Mouse (Mus musculus) MEL (cell line): Measurements from ENCODE around the gene Cdk5r2. TPM values are rescaled to one million over a fixed set of nuclear protein-coding genes. Genes with fewer than 3 reads are reported as not detected.

Experiments used
- DNase-seq: peaks from one replicate; pipeline ENCODE4 v3.0.0; 2011; ENCODE audit warnings: low read depth, low spot score
- H3K27ac ChIP-seq: 2 replicates; pipeline ENCODE4 v1.5.1; 2012; ENCODE audit warnings: low read depth, mild to moderate bottlenecking, control low read depth, low read length, moderate library complexity; ENCODE audit not compliant: control insufficient read depth
- H3K27me3 ChIP-seq, 2 experiments: fragments of 150-350 bp in 1 of 2; sonication (generic) in 1 of 2; 2 replicates each; pipeline ENCODE4 v1.6.1; 2012; ENCODE audit warnings: low read length in 2 of 2, mild to moderate bottlenecking in 2 of 2, improper control_type of control experiment in 1 of 2, moderate library complexity in 1 of 2; ENCODE audit not compliant: insufficient read depth in 2 of 2, control insufficient read depth in 1 of 2
- H3K36me3 ChIP-seq, 2 experiments: 2 replicates each; pipeline ENCODE4 v1.6.1; 2012 to 2014; ENCODE audit warnings: low read length in 2 of 2, improper control_type of control experiment in 1 of 2, inconsistent platforms in 1 of 2, mild to moderate bottlenecking in 1 of 2; ENCODE audit not compliant: insufficient read depth in 2 of 2, control insufficient read depth in 1 of 2
- H3K4me1 ChIP-seq, 2 experiments: fragments of 150-350 bp in 1 of 2; sonication (generic) in 1 of 2; 2 replicates each; pipeline ENCODE4 v1.6.1; 2012; ENCODE audit warnings: low read length in 2 of 2, improper control_type of control experiment in 1 of 2, mild to moderate bottlenecking in 1 of 2; ENCODE audit not compliant: insufficient read depth in 2 of 2, control insufficient read depth in 1 of 2
- H3K4me3 ChIP-seq, 2 experiments: fragments of 150-350 bp in 1 of 2; sonication (generic) in 1 of 2; 2 replicates each; pipeline ENCODE4 v1.5.1; 2012; ENCODE audit warnings: low read depth in 2 of 2, low read length in 2 of 2, mild to moderate bottlenecking in 2 of 2, moderate library complexity in 2 of 2, control low read depth in 1 of 2, improper control_type of control experiment in 1 of 2; ENCODE audit not compliant: control insufficient read depth in 1 of 2, insufficient read depth in 1 of 2
- H3K79me2 ChIP-seq: 2 replicates; pipeline ENCODE4 v1.6.1; 2012; ENCODE audit warnings: mild to moderate bottlenecking, low read length, moderate library complexity; ENCODE audit not compliant: control insufficient read depth, poor library complexity, insufficient read depth
- H3K9ac ChIP-seq: 2 replicates; pipeline ENCODE4 v1.6.1; 2012; ENCODE audit warnings: low read depth, mild to moderate bottlenecking, control low read depth, low read length, moderate library complexity; ENCODE audit not compliant: control insufficient read depth, poor library complexity, severe bottlenecking
- H3K9me3 ChIP-seq: fragments of 150-350 bp; sonication (generic); replicated peaks from 2 replicates; pipeline ENCODE4 v1.6.1; 2012; ENCODE audit warnings: mild to moderate bottlenecking, low read length, improper control_type of control experiment, moderate library complexity; ENCODE audit not compliant: insufficient read depth
- BHLHE40 ChIP-seq: IDR thresholded peaks from 2 replicates; pipeline ENCODE4 v1.6.1; 2012; ENCODE audit warnings: low read depth, mild to moderate bottlenecking, inconsistent platforms, low read length, improper control_type of control experiment, borderline replicate concordance
- CTCF ChIP-seq, 3 experiments: IDR thresholded peaks in 2 of 3; conservative IDR thresholded peaks in 1 of 3; 2 replicates each; pipeline ENCODE4 v1.5.1; 2011 to 2012; ENCODE audit warnings: low read length in 3 of 3, low read depth in 2 of 3, mild to moderate bottlenecking in 2 of 3, improper control_type of control experiment in 1 of 3, inconsistent platforms in 1 of 3, mixed read lengths in 1 of 3, moderate library complexity in 1 of 3; ENCODE audit not compliant: control insufficient read depth in 1 of 3, insufficient read depth in 1 of 3, poor library complexity in 1 of 3, severe bottlenecking in 1 of 3
- E2F4 ChIP-seq: IDR thresholded peaks from 2 replicates; pipeline ENCODE4 v1.6.1; 2011; ENCODE audit warnings: low read depth, low read length, improper control_type of control experiment, borderline replicate concordance
- HCFC1 ChIP-seq: IDR thresholded peaks from 2 replicates; pipeline ENCODE4 v1.6.1; 2012; ENCODE audit warnings: low read depth, mild to moderate bottlenecking, inconsistent platforms, low read length, improper control_type of control experiment, moderate library complexity
- JUND ChIP-seq: IDR thresholded peaks from 2 replicates; pipeline ENCODE4 v1.6.1; 2011; ENCODE audit warnings: low read depth, mild to moderate bottlenecking, improper control_type of control experiment, low read length
- MAZ ChIP-seq: IDR thresholded peaks from 2 replicates; pipeline ENCODE4 v1.6.1; 2012; ENCODE audit warnings: low read depth, mild to moderate bottlenecking, inconsistent platforms, low read length, improper control_type of control experiment
- MXI1 ChIP-seq: IDR thresholded peaks from 2 replicates; pipeline ENCODE4 v1.6.1; 2011; ENCODE audit warnings: mild to moderate bottlenecking, low read depth, low read length, improper control_type of control experiment
- MYC ChIP-seq: IDR thresholded peaks from 2 replicates; pipeline ENCODE4 v1.6.1; 2011; ENCODE audit warnings: low read depth, mild to moderate bottlenecking, low read length, improper control_type of control experiment, moderate library complexity
- NELFE ChIP-seq: IDR thresholded peaks from 2 replicates; pipeline ENCODE4 v1.6.1; 2011; ENCODE audit warnings: low read depth, low read length, improper control_type of control experiment
- NRF1 ChIP-seq: IDR thresholded peaks from 2 replicates; pipeline ENCODE4 v1.6.1; 2014; ENCODE audit warnings: low read depth, mild to moderate bottlenecking, inconsistent platforms, low read length, improper control_type of control experiment, moderate library complexity; ENCODE audit not compliant: poor library complexity, insufficient read depth, severe bottlenecking
- POLR2A ChIP-seq, 2 experiments: IDR thresholded peaks; 2 replicates each; pipeline ENCODE4 v1.6.1; 2011 to 2012; ENCODE audit warnings: low read length in 2 of 2, mild to moderate bottlenecking in 2 of 2, control low read depth in 1 of 2, improper control_type of control experiment in 1 of 2, low read depth in 1 of 2, moderate library complexity in 1 of 2; ENCODE audit not compliant: control insufficient read depth in 1 of 2, insufficient read depth in 1 of 2, poor library complexity in 1 of 2
- POLR2AphosphoS2 ChIP-seq: IDR thresholded peaks from 2 replicates; pipeline ENCODE4 v1.6.1; 2011; ENCODE audit warnings: low read length, improper control_type of control experiment
- SMC3 ChIP-seq: IDR thresholded peaks from 2 replicates; pipeline ENCODE4 v1.6.1; 2011; ENCODE audit warnings: low read depth, low read length, improper control_type of control experiment
- TAL1 ChIP-seq: IDR thresholded peaks from 2 replicates; pipeline ENCODE4 v1.6.1; 2012; ENCODE audit warnings: mild to moderate bottlenecking, inconsistent platforms, low read length, moderate library complexity, mixed read lengths
- TBP ChIP-seq: IDR thresholded peaks from 2 replicates; pipeline ENCODE4 v1.8.0; 2011; ENCODE audit warnings: low read depth, low read length, improper control_type of control experiment
- USF1 ChIP-seq: IDR thresholded peaks from 2 replicates; pipeline ENCODE4 v1.6.1; 2014; ENCODE audit warnings: low read depth, mild to moderate bottlenecking, inconsistent platforms, low read length, improper control_type of control experiment, moderate library complexity
- ZKSCAN1 ChIP-seq: IDR thresholded peaks from 2 replicates; pipeline ENCODE4 v1.6.1; 2012; ENCODE audit warnings: low read depth, mild to moderate bottlenecking, inconsistent platforms, low read length, improper control_type of control experiment, moderate library complexity
- ZMIZ1 ChIP-seq: IDR thresholded peaks from 2 replicates; pipeline ENCODE4 v1.6.1; 2012; ENCODE audit warnings: low read depth, mild to moderate bottlenecking, inconsistent platforms, low read length, improper control_type of control experiment, moderate library complexity
- polyA plus RNA-seq, 2 experiments: library from polyadenylated mRNA; stranded (reverse) in 1 of 2; unstranded in 1 of 2; fragments of >175 nt in 1 of 2; fragments of >200 nt in 1 of 2; gene quantifications; 2 replicates each; pipeline versions ENCODE4 v1.2.1 to v1.2.4; 2012; ENCODE audit warnings: low replicate concordance in 2 of 2, low read depth in 1 of 2; ENCODE audit not compliant: insufficient read length in 2 of 2, insufficient read depth in 1 of 2, missing spikeins in 1 of 2
- total RNA-seq: library from RNA; depleted of rRNA; stranded (reverse); fragments of 300-350 nt; gene quantifications from 2 replicates; pipeline ENCODE4 v1.2.3, GENCODE M21; 2012; rRNA removed

Gene Cdk5r2
- total RNA-seq (not detected in 2 replicates), polyA plus RNA-seq (not detected)

GRCm38 (mm10) chr1:74854306-74855056 is at the start of gene Cdk5r2:
Cdk5r2 (plus strand) TSS chr1:74854934.
- TF ChIP-seq ZMIZ1 (no peak), TAL1 (no peak), CTCF (IDR thresholded peaks at IDR 0.05 in 2 of 3, conservative IDR thresholded peaks at IDR 0.05 in 1 of 3; ENCODE audit: control insufficient read depth in 1 of 3, insufficient read depth in 1 of 3, low read depth in 2 of 3, low read length in 3 of 3, poor library complexity in 1 of 3, severe bottlenecking in 1 of 3) (no peak), ZKSCAN1 (no peak), USF1 (no peak), BHLHE40 (no peak), MYC (no peak), NRF1 (no peak), JUND (no peak), TBP (no peak), MXI1 (no peak), HCFC1 (no peak), POLR2AphosphoS2 (no peak), POLR2A (IDR thresholded peaks at IDR 0.05; ENCODE audit: control insufficient read depth in 1 of 2, insufficient read depth in 1 of 2, low read depth in 1 of 2, low read length in 2 of 2, poor library complexity in 1 of 2) (no peak), SMC3 (no peak)
- H3K27me3 ChIP-seq = no peaks in the 10 kb centered on the region; a peak in 1 of 4 replicates
- H3K9me3 ChIP-seq = no peaks in the 10 kb centered on the region
- no peak for DNase-seq
- no peaks in the 10 kb centered on the region for H3K36me3 ChIP-seq
- no peak within 1 kb of the TSS for H3K27ac ChIP-seq
- no peak within 1 kb of the TSS for H3K9ac ChIP-seq
- H3K4me1 ChIP-seq = no peaks in the 10 kb centered on the region
- H3K79me2 ChIP-seq = no peaks in the 10 kb centered on the region
- no peak within 1 kb of the TSS for H3K4me3 ChIP-seq

GRCm38 (mm10) chr1:74805340-74805835 is 49.3 kb upstream of the Cdk5r2 start:
- Histone ChIP-seq H3K9ac (no peak overlapping the region), H3K79me2 (no peaks in the 10 kb centered on the region), H3K36me3 (no peaks in the 10 kb centered on the region), H3K4me1 (0 out of 4 replicates have a peak, but pooled peaks cover 0 to 3% of the 10 kb centered on the region in 2 experiments), H3K27me3 (peaks cover 2 to 6% of the 10 kb centered on the region in 2 experiments), H3K4me3 (no peak overlapping the region), H3K27ac (no peak overlapping the region), H3K9me3 (no peaks in the 10 kb centered on the region)
- no peak for DNase-seq
- TF ChIP-seq MAZ = no peak
- TF ChIP-seq E2F4 = no peak
- TF ChIP-seq NELFE = no peak
- no peak for TF ChIP-seq HCFC1
- TF ChIP-seq ZMIZ1 = no peak
